Mouse (Mus musculus): ENCODE results near the gene Psg17. TPM values are rescaled to one million over a fixed set of nuclear protein-coding genes. Genes with fewer than 3 reads are reported as not detected.
"Not testable (repeated sequence)": the region's sequence is repeated elsewhere in the genome, so short reads cannot be mapped to it uniquely, and the experiment has no call there.

Gene Psg17
- not detected in 2 replicates for polyA plus RNA-seq (2014; fragmentation: Nextera tagmentation; extraction: Ambion mirVana)

DNA sequence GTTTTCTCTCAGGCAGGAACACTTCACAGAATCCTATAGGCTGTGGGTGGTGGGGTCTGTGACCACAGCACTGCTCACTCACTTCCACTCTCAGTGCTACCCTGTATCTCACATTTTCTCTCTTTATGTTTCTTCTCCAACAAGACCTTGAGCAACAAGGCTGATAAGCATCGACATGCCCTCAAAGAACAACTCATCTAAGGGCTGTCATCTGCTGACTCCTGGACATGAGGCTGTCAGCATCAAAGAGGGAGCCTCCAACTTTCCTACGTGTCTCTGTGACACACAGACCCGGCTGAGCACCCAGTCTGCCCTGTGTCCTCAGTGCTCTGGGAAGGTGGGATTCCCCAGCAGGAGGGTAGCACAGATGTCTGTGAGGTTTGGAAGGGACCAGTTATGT lies at the start of gene Psg17:
TSS of gene Psg17 (minus strand) at position 101 of the 400 bp plus-strand sequence.
- DNase-seq (ENCODE audit: low spot score) = no peak
- Histone ChIP-seq H3K27ac (replicated peaks; ENCODE audit: low read depth, low read length) (no peak within 1 kb of the TSS), H3K9ac (ENCODE audit: low read length) (no peak within 1 kb of the TSS), H3K4me1 (ENCODE audit: control insufficient read depth, insufficient read depth, low read length) (no peaks in the 10 kb centered on the region), H3K9me3 (ENCODE audit: control insufficient read depth, low read length) (no peaks in the 10 kb centered on the region), H3K36me3 (ENCODE audit: control insufficient read depth, insufficient read depth, low read length) (no peaks in the 10 kb centered on the region), H3K4me2 (ENCODE audit: low read depth, severe bottlenecking) (no peak within 1 kb of the TSS), H3K4me3 (ENCODE audit: low read depth, low read length) (no peak within 1 kb of the TSS), H3K27me3 (ENCODE audit: control insufficient read depth, insufficient read depth, low read length) (no peaks in the 10 kb centered on the region)
- ATAC-seq (ENCODE audit: insufficient number of reproducible peaks, low FRiP score, low TSS enrichment, low read depth) = no peak
- WGBS = 66% methylated on average over 3 of the region's 3 CpGs

DNA sequence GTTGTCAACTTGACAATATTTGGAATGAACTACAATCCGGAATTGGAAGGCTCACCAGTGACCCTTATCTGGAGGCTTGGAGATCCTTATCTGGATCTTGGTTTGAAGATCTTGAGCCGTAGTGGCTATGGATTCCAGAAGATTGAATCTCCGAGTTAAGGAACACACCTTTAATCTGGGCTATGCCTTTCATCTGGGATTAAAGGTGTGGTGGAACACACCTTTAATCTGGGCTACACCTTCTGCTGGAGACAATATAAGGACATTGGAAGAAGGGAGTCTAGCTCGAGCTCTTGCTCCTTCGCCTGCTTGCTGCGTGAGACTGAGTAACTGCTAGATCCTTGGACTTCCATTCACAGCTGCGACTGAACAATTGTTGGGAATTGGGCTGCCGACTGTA lies 49.6 kb upstream of the Psg17 start, which contains the start of gene Pglyrp1:
TSS of gene Pglyrp1 (plus strand) at position 301 of the 400 bp plus-strand sequence.
- not testable (repeated sequence) for DNase-seq (ENCODE audit: low spot score); H3K27ac ChIP-seq (replicated peaks; ENCODE audit: low read depth, low read length); H3K4me1 ChIP-seq (ENCODE audit: control insufficient read depth, insufficient read depth, low read length); H3K27me3 ChIP-seq (ENCODE audit: control insufficient read depth, insufficient read depth, low read length); H3K36me3 ChIP-seq (ENCODE audit: control insufficient read depth, insufficient read depth, low read length); H3K9me3 ChIP-seq (ENCODE audit: control insufficient read depth, low read length); H3K4me3 ChIP-seq (ENCODE audit: low read depth, low read length); H3K4me2 ChIP-seq (ENCODE audit: low read depth, severe bottlenecking); ATAC-seq (ENCODE audit: insufficient number of reproducible peaks, low FRiP score, low TSS enrichment, low read depth); H3K9ac ChIP-seq (ENCODE audit: low read length)
- no CpG with 5 or more reads among the region's 8 CpGs for WGBS

DNA sequence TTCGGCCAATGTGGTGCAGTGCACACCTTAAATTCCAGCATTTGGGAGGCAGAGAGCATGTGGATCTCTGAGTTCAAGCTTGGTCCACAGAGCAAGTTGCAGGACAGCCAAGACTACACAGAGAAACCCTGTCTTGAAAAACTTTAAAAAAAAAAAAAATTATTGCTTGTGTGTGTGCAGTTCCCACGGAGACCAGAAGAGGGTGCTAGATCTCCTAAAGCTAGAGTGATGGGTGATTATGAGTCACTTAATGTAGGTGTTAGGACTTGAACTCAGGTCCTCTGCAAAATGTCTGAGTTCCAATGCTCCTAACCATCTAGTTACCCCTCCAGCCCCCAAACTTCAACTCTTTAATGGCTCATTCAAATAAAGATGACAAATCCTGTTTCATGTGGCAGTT lies 47.1 kb upstream of the Psg17 start:
- ATAC-seq (ENCODE audit: insufficient number of reproducible peaks, low FRiP score, low TSS enrichment, low read depth) = no peak
- H3K4me3 ChIP-seq (ENCODE audit: low read depth, low read length) = no peak overlapping the region

DNA sequence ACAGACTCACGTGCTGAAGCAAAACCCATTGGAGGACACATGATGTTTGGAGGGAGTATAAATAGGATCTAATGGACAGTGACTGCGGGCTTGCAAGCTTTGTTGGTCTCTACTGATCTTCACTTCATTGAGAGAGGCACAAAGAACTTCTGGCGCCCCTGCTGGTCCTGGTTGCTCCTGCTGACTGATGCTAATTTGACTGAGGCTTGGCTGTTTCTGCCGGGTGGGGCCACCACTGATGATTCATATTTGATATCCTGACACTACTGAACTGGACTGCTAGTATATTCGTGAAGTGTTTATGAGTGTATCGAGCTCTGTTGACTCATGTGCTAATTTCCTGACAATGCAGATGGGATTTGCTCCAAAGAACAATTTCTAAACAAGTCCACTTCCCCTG lies 41.4 kb upstream of the Psg17 start:
- Histone ChIP-seq H3K27me3 (ENCODE audit: control insufficient read depth, insufficient read depth, low read length) (no peaks in the 10 kb centered on the region), H3K4me3 (ENCODE audit: low read depth, low read length) (no peak overlapping the region), H3K27ac (replicated peaks; ENCODE audit: low read depth, low read length) (no peak overlapping the region), H3K9ac (ENCODE audit: low read length) (no peak overlapping the region), H3K9me3 (ENCODE audit: control insufficient read depth, low read length) (no peaks in the 10 kb centered on the region), H3K4me2 (ENCODE audit: low read depth, severe bottlenecking) (no peak overlapping the region), H3K4me1 (ENCODE audit: control insufficient read depth, insufficient read depth, low read length) (no peaks in the 10 kb centered on the region), H3K36me3 (ENCODE audit: control insufficient read depth, insufficient read depth, low read length) (no peaks in the 10 kb centered on the region)
- WGBS = 87% methylated on average over 6 of the region's 6 CpGs
- DNase-seq (ENCODE audit: low spot score) (no peak), ATAC-seq (ENCODE audit: insufficient number of reproducible peaks, low FRiP score, low TSS enrichment, low read depth) (no peak)

More for the DNA sequence above, 47.1 kb upstream of the Psg17 start:
- H3K9ac ChIP-seq (ENCODE audit: low read length) = no peak overlapping the region
- no peak overlapping the region for H3K27ac ChIP-seq (replicated peaks; ENCODE audit: low read depth, low read length)
- no peak for DNase-seq (ENCODE audit: low spot score)
- no peaks in the 10 kb centered on the region for H3K36me3 ChIP-seq (ENCODE audit: control insufficient read depth, insufficient read depth, low read length)
- H3K27me3 ChIP-seq (ENCODE audit: control insufficient read depth, insufficient read depth, low read length) = no peaks in the 10 kb centered on the region
- WGBS = 82% methylated on average over 2 of the region's 2 CpGs
- no peak overlapping the region for H3K4me2 ChIP-seq (ENCODE audit: low read depth, severe bottlenecking)
- no peaks in the 10 kb centered on the region for H3K4me1 ChIP-seq (ENCODE audit: control insufficient read depth, insufficient read depth, low read length)
- no peaks in the 10 kb centered on the region for H3K9me3 ChIP-seq (ENCODE audit: control insufficient read depth, low read length)

DNA sequence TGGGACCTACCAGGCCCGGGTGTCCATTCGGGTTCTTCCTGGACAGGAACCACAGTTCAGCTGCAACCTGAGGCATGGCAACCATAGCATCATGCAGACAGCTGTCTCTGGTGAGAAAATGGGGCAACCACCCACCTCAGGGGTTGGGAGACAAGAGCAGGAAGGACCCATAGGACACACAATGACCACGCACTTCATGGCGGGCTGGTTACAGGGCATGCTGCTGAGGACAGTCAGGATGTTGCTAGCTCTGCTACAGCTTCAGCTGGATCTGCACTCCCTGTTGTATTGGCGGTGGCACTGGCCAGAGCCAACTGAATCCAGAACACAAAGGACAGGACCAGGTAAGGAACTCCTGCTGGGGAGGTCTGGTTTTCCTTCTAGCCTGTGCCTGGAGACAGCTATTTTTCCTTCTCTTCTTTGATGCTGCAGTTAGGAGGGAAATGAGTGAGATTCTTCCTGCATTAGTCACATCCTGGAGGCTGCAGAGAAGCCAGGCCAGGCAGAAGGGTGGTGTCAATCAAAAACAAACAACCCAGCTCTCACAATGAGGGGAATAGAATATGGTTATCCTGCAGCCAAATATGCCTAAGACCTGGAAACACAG lies 37.0 kb upstream of the Psg17 start:
- no peak overlapping the region for H3K4me2 ChIP-seq (ENCODE audit: low read depth, severe bottlenecking)
- 74% methylated on average over 5 of the region's 5 CpGs for WGBS
- no peaks in the 10 kb centered on the region for H3K27me3 ChIP-seq (ENCODE audit: control insufficient read depth, insufficient read depth, low read length)
- no peaks in the 10 kb centered on the region for H3K36me3 ChIP-seq (ENCODE audit: control insufficient read depth, insufficient read depth, low read length)
- no peak overlapping the region for H3K4me3 ChIP-seq (ENCODE audit: low read depth, low read length)
- no peak overlapping the region for H3K27ac ChIP-seq (replicated peaks; ENCODE audit: low read depth, low read length)
- no peaks in the 10 kb centered on the region for H3K9me3 ChIP-seq (ENCODE audit: control insufficient read depth, low read length)
- H3K4me1 ChIP-seq (ENCODE audit: control insufficient read depth, insufficient read depth, low read length) = no peaks in the 10 kb centered on the region
- no peak for DNase-seq (ENCODE audit: low spot score)
- ATAC-seq (ENCODE audit: insufficient number of reproducible peaks, low FRiP score, low TSS enrichment, low read depth) = no peak
- H3K9ac ChIP-seq (ENCODE audit: low read length) = no peak overlapping the region

DNA sequence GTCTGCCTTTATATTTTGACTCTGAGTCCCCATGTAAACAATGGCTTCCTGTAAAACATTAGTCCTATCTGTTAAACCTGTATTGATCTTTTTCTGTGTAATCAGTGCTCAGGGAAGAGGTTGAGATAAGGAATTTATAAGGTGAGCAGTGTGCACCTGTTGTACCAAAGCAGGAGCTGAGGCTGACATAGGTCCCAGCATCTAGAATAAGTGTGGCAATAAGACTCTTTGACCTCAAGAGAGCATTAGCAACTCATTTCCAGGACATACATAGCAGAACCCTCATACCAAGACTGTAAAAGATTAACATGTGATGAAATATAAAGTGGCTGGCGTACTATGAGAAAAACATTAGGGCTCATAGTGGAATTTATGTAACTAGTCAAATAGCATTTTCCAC lies 27.0 kb upstream of the Psg17 start:
- no peaks in the 10 kb centered on the region for H3K9me3 ChIP-seq (ENCODE audit: control insufficient read depth, low read length)
- H3K4me2 ChIP-seq (ENCODE audit: low read depth, severe bottlenecking) = no peak overlapping the region
- no peaks in the 10 kb centered on the region for H3K4me1 ChIP-seq (ENCODE audit: control insufficient read depth, insufficient read depth, low read length)
- ATAC-seq (ENCODE audit: insufficient number of reproducible peaks, low FRiP score, low TSS enrichment, low read depth) (no peak), DNase-seq (ENCODE audit: low spot score) (no peak)
- no peak overlapping the region for H3K4me3 ChIP-seq (ENCODE audit: low read depth, low read length)
- H3K27ac ChIP-seq (replicated peaks; ENCODE audit: low read depth, low read length) = no peak overlapping the region
- H3K9ac ChIP-seq (ENCODE audit: low read length) = no peak overlapping the region
- no peaks in the 10 kb centered on the region for H3K36me3 ChIP-seq (ENCODE audit: control insufficient read depth, insufficient read depth, low read length)
- 94% methylated on average over 1 of the region's 1 CpGs for WGBS
- no peaks in the 10 kb centered on the region for H3K27me3 ChIP-seq (ENCODE audit: control insufficient read depth, insufficient read depth, low read length)

DNA sequence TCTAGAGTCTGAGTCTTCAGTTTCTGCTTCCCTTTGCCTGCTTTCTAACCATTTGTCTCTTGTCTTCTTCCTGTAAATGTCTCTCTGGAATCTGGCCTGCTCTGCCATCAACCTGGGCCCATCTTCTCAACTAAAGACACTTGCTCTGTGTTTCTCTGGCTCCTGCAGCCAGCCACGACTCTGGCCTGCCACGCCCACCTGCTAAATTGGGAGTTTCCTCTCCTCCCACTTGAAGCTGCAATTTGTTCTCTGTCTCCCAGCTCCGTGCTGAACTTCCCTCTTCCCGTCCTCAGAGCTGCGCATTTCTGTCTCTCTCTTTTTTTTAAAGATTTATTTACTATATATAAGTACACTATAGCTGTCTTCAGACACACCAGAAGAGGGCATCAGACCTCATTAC lies 23.4 kb upstream of the Psg17 start:
- no peaks in the 10 kb centered on the region for H3K9me3 ChIP-seq (ENCODE audit: control insufficient read depth, low read length)
- DNase-seq (ENCODE audit: low spot score) (no peak), ATAC-seq (ENCODE audit: insufficient number of reproducible peaks, low FRiP score, low TSS enrichment, low read depth) (no peak)
- H3K9ac ChIP-seq (ENCODE audit: low read length) = no peak overlapping the region
- H3K27me3 ChIP-seq (ENCODE audit: control insufficient read depth, insufficient read depth, low read length) = no peaks in the 10 kb centered on the region
- no peak overlapping the region for H3K4me3 ChIP-seq (ENCODE audit: low read depth, low read length)
- H3K36me3 ChIP-seq (ENCODE audit: control insufficient read depth, insufficient read depth, low read length) = no peaks in the 10 kb centered on the region
- 39% methylated on average over 5 of the region's 5 CpGs for WGBS
- H3K4me1 ChIP-seq (ENCODE audit: control insufficient read depth, insufficient read depth, low read length) = no peaks in the 10 kb centered on the region
- H3K4me2 ChIP-seq (ENCODE audit: low read depth, severe bottlenecking) = no peak overlapping the region
- no peak overlapping the region for H3K27ac ChIP-seq (replicated peaks; ENCODE audit: low read depth, low read length)

DNA sequence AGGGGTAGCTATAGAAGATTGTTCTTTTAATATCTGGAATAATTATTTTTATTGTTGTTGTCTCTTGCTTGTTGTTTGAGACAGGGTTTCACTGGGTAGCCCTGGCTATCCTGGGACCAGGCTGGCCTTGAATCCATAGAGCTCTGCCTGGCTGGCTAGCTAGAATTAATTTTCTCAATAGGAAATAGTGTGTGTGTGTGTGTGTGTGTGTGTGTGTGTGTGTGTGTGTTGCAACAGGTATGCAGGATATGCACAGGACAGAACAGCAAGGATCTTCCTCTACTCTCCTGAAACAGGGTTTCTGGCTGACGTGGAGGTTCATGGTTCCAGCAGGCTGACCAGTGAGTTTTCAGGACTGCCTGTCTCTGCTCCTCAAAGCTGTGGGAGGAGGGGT lies 19.8 kb upstream of the Psg17 start:
- DNase-seq (ENCODE audit: low spot score) (no peak), ATAC-seq (ENCODE audit: insufficient number of reproducible peaks, low FRiP score, low TSS enrichment, low read depth) (no peak)
- Histone ChIP-seq H3K9ac (ENCODE audit: low read length) (no peak overlapping the region), H3K9me3 (ENCODE audit: control insufficient read depth, low read length) (no peaks in the 10 kb centered on the region), H3K36me3 (ENCODE audit: control insufficient read depth, insufficient read depth, low read length) (no peaks in the 10 kb centered on the region), H3K27me3 (ENCODE audit: control insufficient read depth, insufficient read depth, low read length) (no peaks in the 10 kb centered on the region), H3K4me1 (ENCODE audit: control insufficient read depth, insufficient read depth, low read length) (no peaks in the 10 kb centered on the region), H3K4me3 (ENCODE audit: low read depth, low read length) (no peak overlapping the region), H3K4me2 (ENCODE audit: low read depth, severe bottlenecking) (no peak overlapping the region), H3K27ac (replicated peaks; ENCODE audit: low read depth, low read length) (no peak overlapping the region)
- 82% methylated on average over 1 of the region's 1 CpGs for WGBS

Data from limb, embryonic 11.5 days (tissue).